Mouse (Mus musculus) neural tube, embryonic 14.5 days (tissue): ENCODE data around the gene Ugt1a6a. TPM values are rescaled to one million over a fixed set of nuclear protein-coding genes. Genes with fewer than 3 reads are reported as not detected.
"Not testable (repeated sequence)": the region's sequence is repeated elsewhere in the genome, so short reads cannot be mapped to it uniquely, and the experiment has no call there.

Experiments used
- ATAC-seq: fragments of 200-750 bp; cut with Nextera tagmentation; 2 replicates; pipeline ENCODE4 v1.8.0; 2017; ENCODE audit warnings: low read depth, mild to moderate bottlenecking, moderate TSS enrichment, moderate library complexity
- H3K27ac ChIP-seq: fragments of 300-500 bp; sonication (generic); 2 replicates; pipeline ENCODE4 v1.5.1; 2014; ENCODE audit warnings: low read depth, mild to moderate bottlenecking, control low read depth, low read length, moderate library complexity, mixed read lengths
- H3K27me3 ChIP-seq: fragments of 300-500 bp; sonication (generic); 2 replicates; pipeline ENCODE4 v1.6.1; 2014; ENCODE audit warnings: low read length; ENCODE audit not compliant: control insufficient read depth, insufficient read depth
- H3K36me3 ChIP-seq: fragments of 300-500 bp; sonication (generic); 2 replicates; pipeline ENCODE4 v1.6.1; 2014; ENCODE audit warnings: low read length, mixed read lengths; ENCODE audit not compliant: control insufficient read depth, insufficient read depth
- H3K4me1 ChIP-seq: fragments of 300-500 bp; sonication (generic); 2 replicates; pipeline ENCODE4 v1.6.1; 2014; ENCODE audit warnings: low read length; ENCODE audit not compliant: control insufficient read depth, insufficient read depth
- H3K4me2 ChIP-seq: fragments of 300-500 bp; sonication (generic); 2 replicates; pipeline ENCODE4 v1.6.1; 2014; ENCODE audit warnings: mild to moderate bottlenecking, low read depth, low read length, control low read depth
- H3K4me3 ChIP-seq: fragments of 300-500 bp; sonication (generic); 2 replicates; pipeline ENCODE4 v1.5.1; 2014; ENCODE audit warnings: low read depth, low read length, control low read depth, mixed read lengths
- H3K9ac ChIP-seq: fragments of 300-500 bp; sonication (generic); replicated peaks from 2 replicates; pipeline ENCODE4 v1.6.1; 2014; ENCODE audit warnings: low read depth, mild to moderate bottlenecking, control low read depth, low read length, mixed read lengths
- H3K9me3 ChIP-seq: fragments of 300-500 bp; sonication (generic); 2 replicates; pipeline ENCODE4 v1.6.1; 2016; ENCODE audit warnings: low read length; ENCODE audit not compliant: control insufficient read depth
- WGBS: fragments of 180-500 bp; shearing (Covaris S2); extraction: QIAGEN DNeasy Blood & Tissue Kit; methylation state at CpG from one replicate; pipeline ENCODE4 v1.1.7; 2014; 5-methylcytosine and 5-hydroxymethylcytosine counted together
- polyA plus RNA-seq: library from polyadenylated mRNA; unstranded; fragments of >200 nt; fragmentation: Nextera tagmentation; extraction: Ambion mirVana; gene quantifications from 2 replicates; pipeline ENCODE4 v1.2.1, GENCODE M21; 2014

Ugt1a6a gene
- polyA plus RNA-seq, 1 experiment from 2014 or later = 0.76 TPM

DNA sequence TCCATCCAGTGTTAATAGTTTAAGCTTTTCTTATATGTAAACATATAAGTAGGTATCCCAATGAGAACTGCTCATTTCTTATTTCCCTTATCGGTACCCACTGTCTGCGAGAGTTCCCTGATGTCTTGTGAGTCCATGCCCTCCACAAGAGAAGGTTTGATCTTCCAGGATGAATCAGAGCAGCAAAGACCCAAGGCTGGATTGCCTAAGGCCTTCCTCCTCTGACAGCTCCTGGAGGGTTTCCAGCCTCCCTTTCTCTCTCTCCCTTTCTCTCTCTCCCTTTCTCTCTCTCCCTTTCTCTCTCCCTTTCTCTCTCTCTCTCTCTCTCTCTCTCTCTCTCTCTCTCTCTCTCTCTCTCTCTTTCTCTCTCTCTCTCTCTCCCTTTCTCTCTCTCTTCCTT lies 5.5 kb upstream of the Ugt1a6a start:
- H3K9me3 ChIP-seq, H3K36me3 ChIP-seq, ATAC-seq, H3K4me2 ChIP-seq, H3K9ac ChIP-seq, H3K27me3 ChIP-seq, H3K4me1 ChIP-seq, H3K4me3 ChIP-seq, H3K27ac ChIP-seq: not testable (repeated sequence)
- WGBS = 90% methylated on average over 2 of the region's 2 CpGs

DNA sequence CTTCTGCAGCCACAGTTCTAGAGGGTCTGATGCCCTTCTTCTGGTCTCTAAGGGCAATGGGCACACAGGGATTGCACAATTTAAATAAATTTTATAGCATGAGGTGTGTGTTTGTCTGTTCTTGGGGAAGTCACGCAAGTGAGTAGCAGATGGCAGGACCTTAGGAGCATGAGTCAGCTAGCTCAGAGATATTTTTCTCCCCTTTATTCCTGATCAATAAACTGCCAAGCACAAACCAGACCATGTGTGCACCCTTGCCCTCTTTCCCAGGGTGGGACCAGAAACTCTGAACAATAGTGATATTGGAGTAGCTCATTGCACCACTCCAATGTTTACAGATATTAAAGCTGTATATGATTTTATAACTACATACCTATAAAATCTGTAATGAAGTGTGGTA lies 4.4 kb upstream of the Ugt1a6a start:
- H3K9ac ChIP-seq, H3K27me3 ChIP-seq, ATAC-seq, H3K4me1 ChIP-seq, H3K4me3 ChIP-seq, H3K27ac ChIP-seq, H3K4me2 ChIP-seq, H3K9me3 ChIP-seq, H3K36me3 ChIP-seq: not testable (repeated sequence)
- 91% methylated on average over 1 of the region's 1 CpGs for WGBS

DNA sequence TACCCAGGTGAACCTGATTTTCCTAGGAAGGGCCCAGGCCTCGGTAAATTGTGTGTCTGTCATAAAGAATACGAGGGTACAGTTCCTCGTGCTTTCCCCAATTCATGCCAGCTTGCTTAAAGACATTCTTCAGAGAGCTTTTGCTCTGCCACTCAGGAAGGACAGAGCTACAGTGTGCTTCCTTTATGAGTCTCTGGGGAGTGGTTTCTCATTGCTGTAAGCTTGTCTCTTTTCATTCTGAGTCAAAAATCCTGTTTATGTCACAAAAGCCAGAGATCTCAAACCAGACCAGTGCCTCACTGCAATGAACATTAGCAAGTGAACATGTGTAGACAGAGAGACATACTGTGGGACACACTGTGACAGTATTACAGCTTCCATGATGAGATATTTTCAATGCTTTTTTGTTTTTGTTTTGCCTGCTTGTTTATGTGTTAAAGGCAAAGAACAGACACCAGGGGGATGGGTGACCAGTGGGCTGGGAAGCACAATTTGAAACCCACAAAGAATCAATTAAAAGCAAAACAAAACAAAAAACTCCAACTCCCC lies 627 bp upstream of the Ugt1a6a start:
- WGBS = 57% methylated on average over 3 of the region's 3 CpGs
- no peaks in the 10 kb centered on the region for H3K4me1 ChIP-seq
- no peak overlapping the region for H3K9ac ChIP-seq
- no peaks in the 10 kb centered on the region for H3K9me3 ChIP-seq
- peak; percentile 17; the same call in 1 of the 2 replicates for ATAC-seq
- peak overlapping the region; percentile 39; the same call in 1 of the 2 replicates for H3K27ac ChIP-seq
- no peak overlapping the region for H3K4me2 ChIP-seq
- no peaks in the 10 kb centered on the region for H3K36me3 ChIP-seq
- H3K4me3 ChIP-seq = no peak overlapping the region
- no peaks in the 10 kb centered on the region for H3K27me3 ChIP-seq

DNA sequence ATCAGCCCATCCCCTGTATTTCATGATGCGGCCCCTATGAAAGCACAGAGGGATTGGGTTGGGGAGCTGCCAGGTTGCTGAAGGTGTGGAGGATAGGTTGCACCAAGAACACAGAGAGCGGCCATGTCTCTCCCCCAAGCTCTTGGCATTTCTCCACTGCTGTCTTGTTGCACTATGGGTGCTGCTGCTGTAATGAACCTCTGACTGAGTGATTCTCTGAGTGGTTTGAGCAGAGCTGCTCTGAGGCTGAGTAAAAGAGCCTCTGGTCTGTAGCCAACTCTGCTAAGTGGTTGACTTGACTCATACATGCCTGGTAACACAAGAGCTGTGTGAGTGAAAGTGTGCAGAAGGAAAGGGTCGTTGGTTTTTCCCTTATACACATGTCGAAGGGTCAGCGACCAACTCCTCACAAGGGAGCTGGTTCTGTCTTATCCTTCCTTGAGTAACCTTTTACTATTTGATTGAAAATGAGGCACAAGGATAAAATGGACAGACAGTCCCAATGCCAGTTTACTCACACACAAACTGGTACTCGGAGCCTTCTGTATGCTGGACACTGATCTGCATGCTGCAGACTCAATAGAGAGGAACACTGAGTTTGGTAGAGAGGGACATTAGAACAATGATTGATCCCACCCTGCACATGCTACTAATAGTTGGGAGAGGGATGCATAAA lies 758 bp downstream of the Ugt1a6a start:
- not testable (repeated sequence) for H3K9ac ChIP-seq, H3K4me1 ChIP-seq, H3K9me3 ChIP-seq, H3K36me3 ChIP-seq, H3K4me3 ChIP-seq, H3K27me3 ChIP-seq, H3K27ac ChIP-seq, H3K4me2 ChIP-seq, ATAC-seq
- 91% methylated on average over 5 of the region's 6 CpGs for WGBS

DNA sequence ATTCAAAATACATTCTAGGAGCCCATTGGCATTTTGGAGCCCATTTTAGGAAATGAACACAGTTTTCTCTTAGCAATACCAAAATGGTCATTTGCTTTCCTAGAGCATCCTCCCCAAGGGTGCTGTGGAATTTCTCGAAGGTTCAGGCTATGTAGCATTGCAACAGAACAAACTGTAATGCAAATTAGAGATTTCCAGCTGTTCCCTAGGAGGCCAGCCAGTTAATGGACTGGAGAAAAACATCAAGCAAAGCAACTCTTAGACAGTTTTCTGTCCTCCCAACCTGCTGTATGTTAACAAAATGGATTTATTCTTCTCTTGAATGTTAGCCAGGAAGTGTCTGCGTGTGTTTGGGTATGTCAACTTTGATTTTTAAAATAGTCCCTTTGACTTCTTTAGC lies 2.0 kb downstream of the Ugt1a6a start:
- Histone ChIP-seq H3K9me3 (no peaks in the 10 kb centered on the region), H3K4me1 (no peaks in the 10 kb centered on the region), H3K4me3 (no peak overlapping the region), H3K27ac (no peak overlapping the region), H3K4me2 (no peak overlapping the region), H3K36me3 (no peaks in the 10 kb centered on the region), H3K9ac (no peak overlapping the region), H3K27me3 (no peaks in the 10 kb centered on the region)
- 64% methylated on average over 2 of the region's 2 CpGs for WGBS
- ATAC-seq = no peak

DNA sequence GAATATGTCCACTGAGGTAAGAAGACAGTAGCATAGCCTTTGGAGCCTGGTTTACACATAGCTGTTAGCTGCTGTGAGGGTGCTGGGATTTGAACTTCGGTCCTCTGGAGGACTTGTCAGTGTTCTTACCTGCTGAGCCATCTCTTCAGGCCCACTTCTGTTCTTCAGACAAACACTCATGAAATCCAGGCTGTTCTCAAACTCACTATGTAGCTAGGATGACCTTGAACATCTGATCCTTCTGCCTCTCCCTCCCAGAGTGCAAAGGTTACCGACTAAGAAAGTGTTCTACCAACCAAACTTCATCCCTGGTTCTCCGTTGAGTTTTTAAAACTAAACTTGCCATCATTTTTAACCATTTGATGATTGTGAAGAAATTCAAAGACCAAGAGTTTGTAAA lies 2.7 kb downstream of the Ugt1a6a start:
- Histone ChIP-seq H3K9ac (no peak overlapping the region), H3K4me2 (no peak overlapping the region), H3K27me3 (no peaks in the 10 kb centered on the region), H3K4me3 (no peak overlapping the region), H3K27ac (no peak overlapping the region), H3K36me3 (no peaks in the 10 kb centered on the region), H3K9me3 (no peaks in the 10 kb centered on the region), H3K4me1 (no peaks in the 10 kb centered on the region)
- ATAC-seq = no peak
- 92% methylated on average over 3 of the region's 3 CpGs for WGBS

DNA sequence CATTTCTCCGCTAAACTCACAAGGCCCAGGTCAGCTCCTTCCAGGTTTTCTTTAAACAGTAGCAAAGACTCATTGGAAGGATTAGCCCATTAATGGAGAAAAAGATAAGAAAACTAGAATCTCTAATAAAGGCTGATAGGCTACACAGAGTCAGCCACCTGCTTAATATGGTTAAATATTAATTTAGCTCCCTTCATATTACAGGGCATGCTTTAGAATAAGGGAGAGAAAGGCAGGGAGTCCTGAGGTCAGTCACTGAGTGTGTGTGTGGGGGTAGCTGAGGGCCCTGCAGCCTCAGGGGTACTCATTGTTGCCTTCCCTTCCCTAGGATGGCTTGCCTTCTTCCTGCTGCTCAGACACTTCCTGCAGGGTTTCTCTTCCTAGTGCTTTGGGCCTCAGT lies 3.5 kb downstream of the Ugt1a6a start:
- no peak overlapping the region for H3K27ac ChIP-seq
- H3K9me3 ChIP-seq = no peaks in the 10 kb centered on the region
- H3K4me3 ChIP-seq = no peak overlapping the region
- H3K4me1 ChIP-seq = no peaks in the 10 kb centered on the region
- no peaks in the 10 kb centered on the region for H3K36me3 ChIP-seq
- H3K4me2 ChIP-seq = no peak overlapping the region
- no peaks in the 10 kb centered on the region for H3K27me3 ChIP-seq
- H3K9ac ChIP-seq = no peak overlapping the region
- WGBS = 90% methylated on average over 1 of the region's 1 CpGs
- ATAC-seq = no peak

DNA sequence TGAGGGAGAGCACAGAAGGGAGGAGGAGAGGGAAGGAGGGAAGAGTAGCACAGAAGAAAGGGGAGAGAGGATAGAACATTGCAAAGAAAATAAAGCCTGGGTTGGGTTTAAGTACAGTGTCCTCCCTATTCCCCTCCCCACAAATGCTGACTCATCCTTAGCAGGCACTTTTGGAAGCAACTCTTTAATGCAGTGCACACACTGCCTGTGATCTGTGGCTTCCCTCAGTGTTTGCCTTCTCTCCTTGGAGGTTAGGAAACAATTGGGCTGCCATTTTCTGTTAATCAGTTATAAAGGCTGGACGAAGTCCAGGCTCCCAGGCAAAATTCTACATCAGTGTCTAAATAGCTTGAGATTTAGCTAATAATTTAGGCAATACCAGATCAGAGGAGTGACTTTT lies 5.9 kb downstream of the Ugt1a6a start:
- H3K4me3 ChIP-seq, H3K27me3 ChIP-seq, ATAC-seq, H3K9me3 ChIP-seq, H3K27ac ChIP-seq, H3K9ac ChIP-seq, H3K4me2 ChIP-seq, H3K36me3 ChIP-seq, H3K4me1 ChIP-seq: not testable (repeated sequence)
- 36% methylated on average over 1 of the region's 1 CpGs for WGBS

DNA sequence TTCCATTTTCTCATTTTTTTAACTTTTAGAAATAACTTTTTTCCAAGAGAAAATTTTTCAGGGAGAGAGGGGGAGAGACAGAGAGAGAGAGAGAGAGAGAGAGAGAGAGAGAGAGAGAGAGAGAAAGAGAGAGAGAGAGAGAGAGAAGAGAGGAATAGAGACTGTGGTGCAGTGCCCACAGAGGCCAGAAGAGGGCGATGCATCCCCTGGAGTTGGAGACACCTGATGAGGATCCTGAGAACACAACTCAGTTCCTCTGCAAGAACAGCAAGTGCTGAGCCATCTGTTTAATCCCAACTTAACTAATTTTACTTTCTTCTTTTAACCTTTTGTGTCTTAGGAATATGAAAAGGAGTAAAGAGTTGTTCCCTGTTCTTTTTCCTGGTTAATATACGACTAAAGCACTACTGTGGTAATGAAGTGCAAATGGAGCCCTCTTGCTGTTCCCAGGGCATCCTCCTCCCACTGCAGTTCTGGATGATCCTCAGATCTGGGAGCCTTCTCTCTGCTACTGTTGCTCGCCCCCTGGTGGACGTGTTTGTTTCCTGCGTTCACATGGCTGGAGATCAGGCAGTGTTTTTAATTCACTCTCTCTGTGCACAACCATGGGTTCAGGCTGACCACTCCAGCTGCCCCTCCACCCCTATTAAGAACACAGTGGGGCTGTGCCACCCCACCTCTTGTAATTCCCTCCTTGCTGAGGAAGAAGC lies 9.5 kb downstream of the Ugt1a6a start:
- not testable (repeated sequence) for H3K4me1 ChIP-seq, H3K4me3 ChIP-seq, H3K4me2 ChIP-seq, H3K9ac ChIP-seq, H3K36me3 ChIP-seq, H3K27ac ChIP-seq, H3K9me3 ChIP-seq, H3K27me3 ChIP-seq
- 2% methylated on average over 5 of the region's 5 CpGs for WGBS
- peak; percentile 63; the same call in 1 of the 2 replicates for ATAC-seq
